Mouse (Mus musculus) neural tube, embryonic 13.5 days (tissue): ENCODE data around the gene Prickle4. TPM values are rescaled to one million over a fixed set of nuclear protein-coding genes. Genes with fewer than 3 reads are reported as not detected.

ENCODE experiments used
- ATAC-seq: fragments of 200-750 bp; cut with Nextera tagmentation; 2 replicates; pipeline ENCODE4 v1.8.0; 2017; ENCODE audit warnings: low read depth, mild to moderate bottlenecking, moderate TSS enrichment, moderate library complexity
- H3K27ac ChIP-seq: fragments of 300-500 bp; sonication (generic); replicated peaks from 2 replicates; pipeline ENCODE4 v1.5.1; 2015; ENCODE audit warnings: moderate library complexity, mild to moderate bottlenecking, inconsistent platforms
- H3K27me3 ChIP-seq: fragments of 300-500 bp; sonication (generic); 2 replicates; pipeline ENCODE4 v1.6.1; 2015; ENCODE audit warnings: mild to moderate bottlenecking, inconsistent platforms
- H3K36me3 ChIP-seq: fragments of 300-500 bp; sonication (generic); 2 replicates; pipeline ENCODE4 v1.6.1; 2015; ENCODE audit warnings: mild to moderate bottlenecking, inconsistent platforms
- H3K4me1 ChIP-seq: fragments of 300-500 bp; sonication (generic); replicated peaks from 2 replicates; pipeline ENCODE4 v1.6.1; 2015; ENCODE audit warnings: inconsistent platforms
- H3K4me2 ChIP-seq: fragments of 300-500 bp; sonication (generic); 2 replicates; pipeline ENCODE4 v1.6.1; 2015; ENCODE audit warnings: inconsistent platforms, mild to moderate bottlenecking, moderate library complexity
- H3K4me3 ChIP-seq: fragments of 300-500 bp; sonication (generic); 2 replicates; pipeline ENCODE4 v1.5.1; 2015; ENCODE audit warnings: mild to moderate bottlenecking, inconsistent platforms
- H3K9ac ChIP-seq: fragments of 300-500 bp; sonication (generic); 2 replicates; pipeline ENCODE4 v1.6.1; 2015; ENCODE audit warnings: moderate library complexity, mild to moderate bottlenecking, inconsistent platforms
- H3K9me3 ChIP-seq: fragments of 300-500 bp; sonication (generic); 2 replicates; pipeline ENCODE4 v1.6.1; 2016; ENCODE audit warnings: inconsistent platforms
- WGBS: fragments of 180-500 bp; shearing (Covaris S2); methylation state at CpG from one replicate; pipeline ENCODE4 v1.1.7; 2015; 5-methylcytosine and 5-hydroxymethylcytosine counted together
- polyA plus RNA-seq: library from polyadenylated mRNA; unstranded; fragments of >200 nt; fragmentation: Nextera tagmentation; extraction: Ambion mirVana; gene quantifications from 2 replicates; pipeline ENCODE4 v1.2.1, GENCODE M21; 2015

Gene Prickle4
- polyA plus RNA-seq, 1 experiment from 2014 or later: 0.95 TPM

- Histone ChIP-seq H3K27me3 (no peaks in the 10 kb centered on the region), H3K4me3 (peak overlapping the region; percentile 66), H3K4me1 (peaks cover 25% of the 10 kb centered on the region), H3K36me3 (peaks cover 32% of the 10 kb centered on the region), H3K27ac (peak overlapping the region; percentile 91), H3K9ac (peak overlapping the region; percentile 95), H3K4me2 (peak overlapping the region; percentile 96), H3K9me3 (no peaks in the 10 kb centered on the region)
- ATAC-seq: peak; percentile 90
- 1% methylated on average over 70 of the region's 70 CpGs for WGBS
Observed at GRCm38 (mm10) chr17:47687409-47688343, 6.9 kb downstream of the Prickle4 start.

DNA sequence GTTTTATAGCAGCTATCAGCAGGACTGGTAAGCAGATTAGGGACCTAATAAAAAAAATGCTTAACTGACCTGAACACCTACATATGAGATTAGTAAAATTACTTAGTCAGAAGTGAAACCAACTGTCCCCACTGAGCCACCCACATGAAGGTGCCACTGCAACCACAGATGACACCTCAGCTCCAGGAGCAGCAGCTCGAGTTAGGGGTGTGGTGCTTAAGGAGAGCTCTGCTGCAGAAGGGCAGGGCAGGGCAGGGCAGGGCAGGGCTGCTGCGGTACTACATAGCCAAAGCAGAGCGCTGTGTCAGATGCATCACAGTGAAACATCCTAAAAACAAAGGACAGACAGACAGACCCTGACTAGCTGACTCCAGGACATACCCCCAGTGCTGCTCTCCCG lies 11.7 kb downstream of the Prickle4 start:
- Histone ChIP-seq H3K4me1 (peaks cover 16% of the 10 kb centered on the region), H3K9ac (no peak overlapping the region), H3K27ac (no peak overlapping the region), H3K9me3 (no peaks in the 10 kb centered on the region), H3K4me3 (no peak overlapping the region), H3K4me2 (no peak overlapping the region), H3K36me3 (peaks cover 77% of the 10 kb centered on the region), H3K27me3 (no peaks in the 10 kb centered on the region)
- ATAC-seq: no peak
- WGBS: 86% methylated on average over 4 of the region's 4 CpGs

DNA sequence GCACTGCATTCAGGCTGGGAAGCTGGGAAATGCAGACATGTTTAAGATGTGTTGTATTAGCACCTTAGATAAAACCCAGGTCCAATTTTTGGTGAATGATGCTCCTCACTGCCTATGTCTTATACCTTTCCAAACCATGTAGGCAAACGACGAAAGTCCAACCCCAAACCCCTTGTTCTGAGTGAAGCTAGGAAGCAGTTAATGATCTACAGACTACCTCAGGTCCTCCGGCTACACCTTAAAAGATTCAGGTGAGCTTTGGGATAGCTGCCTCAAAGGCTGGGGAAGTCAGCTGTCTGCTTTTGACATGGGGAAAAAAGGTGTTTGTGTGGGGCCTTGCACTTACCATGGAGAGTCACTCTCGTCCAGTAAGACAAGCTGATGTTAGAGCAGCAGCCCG lies 15.8 kb downstream of the Prickle4 start:
- Histone ChIP-seq H3K4me2 (no peak overlapping the region), H3K27ac (no peak overlapping the region), H3K4me3 (no peak overlapping the region), H3K4me1 (0 out of 2 replicates have a peak, but pooled peaks cover 4% of the 10 kb centered on the region), H3K36me3 (peaks cover 77% of the 10 kb centered on the region), H3K27me3 (no peaks in the 10 kb centered on the region), H3K9ac (no peak overlapping the region), H3K9me3 (no peaks in the 10 kb centered on the region)
- 88% methylated on average over 5 of the region's 5 CpGs for WGBS
- ATAC-seq: no peak

DNA sequence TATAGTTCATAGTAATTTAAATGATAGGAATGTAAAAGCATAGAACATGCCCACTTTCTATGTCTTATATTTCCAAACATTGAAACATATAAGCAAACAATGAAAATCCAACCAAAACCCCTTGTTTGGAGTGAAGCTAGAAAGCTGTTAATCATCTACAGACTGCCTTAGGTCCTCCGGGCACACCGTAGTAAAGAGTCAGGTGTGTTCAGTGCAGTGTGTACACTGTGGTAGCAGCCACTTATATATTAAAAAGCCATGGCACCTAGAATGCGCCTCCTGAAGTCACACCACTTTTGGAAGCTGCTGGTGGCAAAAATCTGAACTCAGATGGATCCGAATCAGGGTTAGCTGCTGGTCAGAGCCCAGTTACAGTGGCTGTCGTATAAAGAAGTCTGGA lies 16.3 kb downstream of the Prickle4 start:
- no peaks in the 10 kb centered on the region for H3K27me3 ChIP-seq
- no peaks in the 10 kb centered on the region for H3K9me3 ChIP-seq
- no peak overlapping the region for H3K4me3 ChIP-seq
- 92% methylated on average over 5 of the region's 5 CpGs for WGBS
- no peak overlapping the region for H3K27ac ChIP-seq
- no peak overlapping the region for H3K9ac ChIP-seq
- peaks cover 5% of the 10 kb centered on the region; the same call in 1 of the 2 replicates for H3K4me1 ChIP-seq
- H3K36me3 ChIP-seq: peaks cover 74% of the 10 kb centered on the region
- ATAC-seq: no peak
- H3K4me2 ChIP-seq: no peak overlapping the region

GRCm38 (mm10) chr17:47676581-47676980 lies 18.0 kb downstream of the Prickle4 start:
- Histone ChIP-seq H3K27ac (peak overlapping the region; percentile 33; the same call in 1 of the 2 replicates), H3K9ac (no peak overlapping the region), H3K27me3 (no peaks in the 10 kb centered on the region), H3K36me3 (peaks cover 61% of the 10 kb centered on the region), H3K9me3 (no peaks in the 10 kb centered on the region), H3K4me3 (no peak overlapping the region), H3K4me2 (no peak overlapping the region), H3K4me1 (peaks cover 19% of the 10 kb centered on the region)
- ATAC-seq: no peak
- WGBS: 23% methylated on average over 9 of the region's 9 CpGs

GRCm38 (mm10) chr17:47672311-47673111 lies 22.0 kb downstream of the Prickle4 start:
- Histone ChIP-seq H3K27me3 (0 out of 2 replicates have a peak, but pooled peaks cover 5% of the 10 kb centered on the region), H3K4me3 (peak overlapping the region; percentile 39), H3K9me3 (no peaks in the 10 kb centered on the region), H3K9ac (peak overlapping the region; percentile 66), H3K36me3 (peaks cover 24% of the 10 kb centered on the region), H3K27ac (peak overlapping the region; percentile 42; the same call in 1 of the 2 replicates), H3K4me2 (peak overlapping the region; percentile 77), H3K4me1 (peaks cover 25% of the 10 kb centered on the region)
- ATAC-seq: peak; percentile 46; the same call in 1 of the 2 replicates
- WGBS: 3% methylated on average over 63 of the region's 68 CpGs

DNA sequence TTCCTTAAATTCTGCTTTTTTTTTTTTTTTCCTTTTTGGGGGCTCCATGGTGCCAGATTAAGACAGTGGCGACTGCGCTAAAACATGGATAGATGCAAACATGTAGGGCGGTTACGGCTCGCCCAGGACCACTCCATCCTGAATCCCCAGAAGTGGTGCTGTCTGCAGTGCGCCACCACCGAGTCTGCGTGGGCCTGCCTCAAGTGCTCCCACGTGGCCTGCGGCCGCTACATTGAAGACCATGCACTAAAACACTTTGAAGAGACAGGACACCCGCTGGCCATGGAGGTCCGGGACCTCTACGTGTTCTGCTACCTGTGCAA lies 22.6 kb downstream of the Prickle4 start:
- WGBS: 9% methylated on average over 14 of the region's 14 CpGs
- Histone ChIP-seq H3K36me3 (peaks cover 21% of the 10 kb centered on the region), H3K9ac (peak overlapping the region; percentile 66), H3K27me3 (0 out of 2 replicates have a peak, but pooled peaks cover 5% of the 10 kb centered on the region), H3K4me3 (peak overlapping the region; percentile 39), H3K27ac (0 out of 2 replicates have a peak overlapping the region, but pooled peaks have one; percentile 42), H3K4me2 (peak overlapping the region; percentile 77), H3K9me3 (no peaks in the 10 kb centered on the region), H3K4me1 (peaks cover 25% of the 10 kb centered on the region)
- peak; percentile 64; the same call in 1 of the 2 replicates for ATAC-seq

DNA sequence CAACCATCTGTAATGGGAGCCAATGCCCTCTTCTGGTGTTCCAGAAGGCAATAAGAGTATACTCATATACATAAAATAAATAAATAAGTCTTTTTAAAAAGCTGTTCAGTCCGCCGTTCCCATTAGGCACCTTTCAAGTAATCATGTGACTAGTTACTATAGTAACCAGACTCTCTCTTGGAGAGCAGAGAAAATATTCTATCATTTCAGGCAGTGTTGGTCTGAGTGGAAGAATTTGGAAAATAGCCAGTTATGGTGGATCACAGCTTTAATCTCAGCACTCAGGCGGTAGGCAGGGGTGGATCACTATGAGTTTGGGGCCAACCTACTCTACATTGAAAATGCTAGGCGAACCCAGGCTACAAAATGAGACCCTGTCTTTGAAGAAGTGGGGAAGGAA lies 25.4 kb downstream of the Prickle4 start:
- 54% methylated on average over 4 of the region's 4 CpGs for WGBS
- Histone ChIP-seq H3K4me3 (no peak overlapping the region), H3K4me1 (peaks cover 21% of the 10 kb centered on the region), H3K9me3 (no peaks in the 10 kb centered on the region), H3K27me3 (0 out of 2 replicates have a peak, but pooled peaks cover 5% of the 10 kb centered on the region), H3K9ac (no peak overlapping the region), H3K36me3 (peaks cover 8% of the 10 kb centered on the region; the same call in 1 of the 2 replicates), H3K27ac (no peak overlapping the region), H3K4me2 (no peak overlapping the region)
- no peak for ATAC-seq

GRCm38 (mm10) chr17:47664474-47664873 lies 30.1 kb downstream of the Prickle4 start:
- H3K4me3 ChIP-seq: no peak overlapping the region
- H3K9ac ChIP-seq: no peak overlapping the region
- no peaks in the 10 kb centered on the region for H3K27me3 ChIP-seq
- 0 out of 2 replicates have a peak, but pooled peaks cover 11% of the 10 kb centered on the region for H3K36me3 ChIP-seq
- H3K9me3 ChIP-seq: no peaks in the 10 kb centered on the region
- no peak for ATAC-seq
- H3K4me2 ChIP-seq: no peak overlapping the region
- peaks cover 19% of the 10 kb centered on the region for H3K4me1 ChIP-seq
- H3K27ac ChIP-seq: no peak overlapping the region
- 85% methylated on average over 7 of the region's 7 CpGs for WGBS

GRCm38 (mm10) chr17:47663009-47663713 lies 31.4 kb downstream of the Prickle4 start:
- 25% methylated on average over 9 of the region's 9 CpGs for WGBS
- Histone ChIP-seq H3K27me3 (no peaks in the 10 kb centered on the region), H3K9me3 (no peaks in the 10 kb centered on the region), H3K4me1 (peaks cover 13% of the 10 kb centered on the region), H3K9ac (no peak overlapping the region), H3K36me3 (0 out of 2 replicates have a peak, but pooled peaks cover 11% of the 10 kb centered on the region), H3K4me2 (no peak overlapping the region), H3K27ac (peak overlapping the region; percentile 46; the same call in 1 of the 2 replicates), H3K4me3 (no peak overlapping the region)
- ATAC-seq: peak; percentile 85

- no peak for ATAC-seq
- Histone ChIP-seq H3K27me3 (no peaks in the 10 kb centered on the region), H3K4me1 (peaks cover 13% of the 10 kb centered on the region), H3K36me3 (0 out of 2 replicates have a peak, but pooled peaks cover 8% of the 10 kb centered on the region), H3K4me2 (no peak overlapping the region), H3K9me3 (no peaks in the 10 kb centered on the region), H3K4me3 (no peak overlapping the region), H3K27ac (no peak overlapping the region), H3K9ac (no peak overlapping the region)
- WGBS: 89% methylated on average over 3 of the region's 3 CpGs
Observed at GRCm38 (mm10) chr17:47658741-47659243, 35.7 kb downstream of the Prickle4 start.
